Mouse (Mus musculus) heart, embryonic 13.5 days (tissue): Measurements from ENCODE around the gene Sgk1. TPM values are rescaled to one million over a fixed set of nuclear protein-coding genes. Genes with fewer than 3 reads are reported as not detected.
A peak's percentile ranks its signal among the peaks of the same experiment; 100 is the strongest.

Source experiments
- ATAC-seq: fragments of 200-750 bp; cut with Nextera tagmentation; 2 replicates; pipeline ENCODE4 v1.8.0; 2017; ENCODE audit warnings: moderate TSS enrichment; ENCODE audit not compliant: insufficient number of reproducible peaks, low FRiP score, low TSS enrichment; ENCODE audit errors: extremely low read depth
- H3K27ac ChIP-seq: fragments of 300-500 bp; sonication (generic); replicated peaks from 2 replicates; pipeline ENCODE4 v1.5.1; 2015; ENCODE audit warnings: moderate library complexity, mild to moderate bottlenecking, inconsistent platforms
- H3K27me3 ChIP-seq: fragments of 300-500 bp; sonication (generic); replicated peaks from 2 replicates; pipeline ENCODE4 v1.6.1; 2015; ENCODE audit warnings: mild to moderate bottlenecking, inconsistent platforms
- H3K36me3 ChIP-seq: fragments of 300-500 bp; sonication (generic); 2 replicates; pipeline ENCODE4 v1.6.1; 2015; ENCODE audit warnings: mild to moderate bottlenecking, inconsistent platforms
- H3K4me1 ChIP-seq: fragments of 300-500 bp; sonication (generic); 2 replicates; pipeline ENCODE4 v1.6.1; 2015; ENCODE audit warnings: inconsistent platforms
- H3K4me2 ChIP-seq: fragments of 300-500 bp; sonication (generic); 2 replicates; pipeline ENCODE4 v1.6.1; 2015; ENCODE audit warnings: inconsistent platforms, mild to moderate bottlenecking, moderate library complexity
- H3K4me3 ChIP-seq: fragments of 300-500 bp; sonication (generic); 2 replicates; pipeline ENCODE4 v1.5.1; 2015; ENCODE audit warnings: moderate library complexity, mild to moderate bottlenecking, inconsistent platforms
- H3K9ac ChIP-seq: fragments of 300-500 bp; sonication (generic); 2 replicates; pipeline ENCODE4 v1.6.1; 2015; ENCODE audit warnings: inconsistent platforms, mild to moderate bottlenecking, moderate library complexity
- H3K9me3 ChIP-seq: fragments of 300-500 bp; sonication (generic); 2 replicates; pipeline ENCODE4 v1.6.1; 2016; ENCODE audit warnings: inconsistent platforms
- WGBS: fragments of 180-500 bp; shearing (Covaris S2); methylation state at CpG from one replicate; pipeline ENCODE4 v1.1.7; 2015; ENCODE audit warnings: mixed read lengths; 5-methylcytosine and 5-hydroxymethylcytosine counted together
- polyA plus RNA-seq: library from polyadenylated mRNA; unstranded; fragments of >200 nt; fragmentation: Nextera tagmentation; extraction: Ambion mirVana; gene quantifications from 2 replicates; pipeline ENCODE4 v1.2.1, GENCODE M21; 2015

The Sgk1 gene
- polyA plus RNA-seq, 1 experiment from 2014 or later: 24.7 TPM

DNA sequence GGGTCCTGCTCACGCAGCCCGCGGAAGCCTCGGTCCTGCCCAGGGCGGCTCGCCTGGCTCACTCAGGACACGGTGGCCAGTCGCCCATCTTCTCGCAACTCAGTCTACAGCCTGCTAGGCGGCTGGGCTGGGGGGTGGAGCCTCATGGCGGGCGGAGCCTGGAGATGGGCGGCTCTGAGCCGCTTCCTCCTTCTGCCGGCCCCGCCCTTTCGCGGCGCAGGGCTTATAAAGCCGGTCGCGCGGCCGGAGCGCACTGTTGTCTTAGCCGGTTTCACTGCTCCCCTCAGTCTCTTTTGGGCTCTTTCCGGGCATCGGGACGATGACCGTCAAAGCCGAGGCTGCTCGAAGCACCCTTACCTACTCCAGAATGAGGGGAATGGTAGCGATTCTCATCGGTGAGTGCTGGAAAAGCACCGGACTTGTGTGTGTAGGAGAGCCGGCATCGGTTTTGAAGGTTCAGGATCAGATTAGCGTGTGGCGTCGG lies 112.5 kb downstream of the Sgk1 start:
- 6% methylated on average over 40 of the region's 40 CpGs for WGBS
- Histone ChIP-seq H3K4me3 (peak overlapping the region; percentile 83), H3K9ac (peak overlapping the region; percentile 88), H3K27me3 (peaks cover 10% of the 10 kb centered on the region; the same call in 1 of the 2 replicates), H3K36me3 (peaks cover 29% of the 10 kb centered on the region), H3K4me2 (peak overlapping the region; percentile 92), H3K27ac (peak overlapping the region; percentile 95), H3K4me1 (peaks cover 33% of the 10 kb centered on the region), H3K9me3 (no peaks in the 10 kb centered on the region)
- peak; percentile 91 for ATAC-seq

DNA sequence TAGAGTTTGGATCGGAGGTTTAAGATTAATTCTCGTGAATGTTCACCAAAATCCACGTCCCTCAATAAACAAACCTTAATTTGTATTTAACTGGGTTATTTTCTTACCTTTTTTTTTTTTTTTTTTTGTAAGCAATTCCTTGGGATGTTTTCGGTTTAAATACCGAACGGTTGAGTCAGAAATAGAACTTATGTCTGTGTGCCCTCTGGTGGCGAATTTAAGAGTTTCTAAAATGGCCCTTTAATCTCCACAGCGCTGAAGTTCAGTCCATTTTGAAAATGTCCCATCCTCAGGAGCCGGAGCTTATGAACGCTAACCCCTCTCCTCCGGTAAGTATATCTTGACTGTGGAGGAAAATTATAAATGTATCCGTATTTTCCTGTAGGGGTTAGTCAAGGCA lies 113.2 kb downstream of the Sgk1 start:
- 6% methylated on average over 12 of the region's 12 CpGs for WGBS
- Histone ChIP-seq H3K27me3 (peaks cover 10% of the 10 kb centered on the region; the same call in 1 of the 2 replicates), H3K36me3 (peaks cover 29% of the 10 kb centered on the region), H3K4me2 (peak overlapping the region; percentile 92), H3K9ac (peak overlapping the region; percentile 88), H3K27ac (no peak overlapping the region; the same call in 1 of the 2 replicates), H3K9me3 (no peaks in the 10 kb centered on the region), H3K4me1 (peaks cover 36% of the 10 kb centered on the region), H3K4me3 (peak overlapping the region; percentile 83)
- no peak for ATAC-seq

DNA sequence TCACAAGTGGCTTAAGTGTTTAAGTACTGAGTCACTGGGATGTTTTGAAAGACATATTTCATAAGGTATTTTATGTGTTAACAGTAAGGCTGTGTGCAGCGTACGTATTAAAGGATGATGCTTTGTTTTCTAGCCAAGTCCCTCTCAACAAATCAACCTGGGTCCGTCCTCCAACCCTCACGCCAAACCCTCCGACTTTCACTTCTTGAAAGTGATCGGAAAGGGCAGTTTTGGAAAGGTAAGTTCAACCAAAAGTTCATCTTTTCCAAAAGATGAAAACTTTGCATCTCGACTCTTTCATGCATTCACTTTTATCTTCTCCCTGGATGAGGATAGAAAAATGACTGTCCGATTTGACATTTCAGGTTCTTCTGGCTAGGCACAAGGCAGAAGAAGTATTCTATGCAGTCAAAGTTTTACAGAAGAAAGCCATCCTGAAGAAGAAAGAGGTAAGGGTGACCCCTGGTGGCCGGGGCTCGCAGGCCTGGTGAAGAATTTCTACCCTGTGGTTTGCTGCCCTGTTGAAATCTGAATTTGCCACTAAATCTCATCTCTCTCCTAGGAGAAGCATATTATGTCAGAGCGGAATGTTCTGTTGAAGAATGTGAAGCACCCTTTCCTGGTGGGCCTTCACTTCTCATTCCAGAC lies 113.8 kb downstream of the Sgk1 start:
- H3K4me3 ChIP-seq: peak overlapping the region; percentile 83
- no peak for ATAC-seq
- H3K27me3 ChIP-seq: peaks cover 10% of the 10 kb centered on the region; the same call in 1 of the 2 replicates
- peaks cover 39% of the 10 kb centered on the region for H3K4me1 ChIP-seq
- peaks cover 29% of the 10 kb centered on the region for H3K36me3 ChIP-seq
- H3K9me3 ChIP-seq: no peaks in the 10 kb centered on the region
- H3K27ac ChIP-seq: no peak overlapping the region
- peak overlapping the region; percentile 92 for H3K4me2 ChIP-seq
- peak overlapping the region; percentile 68 for H3K9ac ChIP-seq
- 42% methylated on average over 11 of the region's 11 CpGs for WGBS

DNA sequence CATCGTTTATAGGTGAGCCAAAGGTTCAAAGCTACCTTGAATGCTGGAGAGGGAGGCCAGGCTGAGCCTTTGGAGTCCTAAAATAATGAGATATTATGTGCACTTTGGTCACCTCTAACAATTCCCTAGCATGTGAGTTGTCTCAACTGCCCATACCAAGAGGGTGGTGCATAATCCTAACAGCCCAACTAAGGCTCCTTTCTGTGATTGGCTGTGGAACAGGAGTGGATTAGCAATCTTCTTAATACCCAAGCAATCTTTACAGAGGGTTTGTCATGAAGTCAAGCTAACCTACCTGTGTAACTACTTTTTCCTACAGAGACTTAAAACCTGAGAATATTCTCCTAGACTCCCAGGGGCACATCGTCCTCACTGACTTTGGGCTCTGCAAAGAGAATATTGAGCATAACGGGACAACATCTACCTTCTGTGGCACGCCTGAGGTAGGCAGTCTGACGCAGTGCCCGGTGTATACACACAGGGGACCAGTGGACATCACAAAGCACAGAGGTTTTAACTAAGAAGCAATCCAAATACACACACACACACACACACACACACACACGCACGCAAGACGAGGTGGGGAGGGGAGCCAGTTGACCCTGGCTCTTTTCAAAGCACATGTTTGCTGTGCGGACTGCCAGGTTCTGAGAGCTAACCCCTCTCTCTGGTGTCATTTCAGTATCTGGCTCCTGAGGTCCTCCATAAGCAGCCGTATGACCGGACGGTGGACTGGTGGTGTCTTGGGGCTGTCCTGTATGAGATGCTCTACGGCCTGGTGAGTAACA lies 114.9 kb downstream of the Sgk1 start:
- Histone ChIP-seq H3K4me3 (peak overlapping the region; percentile 83), H3K9me3 (no peaks in the 10 kb centered on the region), H3K4me2 (peak overlapping the region; percentile 92), H3K36me3 (peaks cover 29% of the 10 kb centered on the region), H3K27me3 (peaks cover 8% of the 10 kb centered on the region; the same call in 1 of the 2 replicates), H3K27ac (no peak overlapping the region), H3K9ac (peak overlapping the region; percentile 68), H3K4me1 (peaks cover 34% of the 10 kb centered on the region)
- 85% methylated on average over 14 of the region's 14 CpGs for WGBS
- no peak for ATAC-seq

DNA sequence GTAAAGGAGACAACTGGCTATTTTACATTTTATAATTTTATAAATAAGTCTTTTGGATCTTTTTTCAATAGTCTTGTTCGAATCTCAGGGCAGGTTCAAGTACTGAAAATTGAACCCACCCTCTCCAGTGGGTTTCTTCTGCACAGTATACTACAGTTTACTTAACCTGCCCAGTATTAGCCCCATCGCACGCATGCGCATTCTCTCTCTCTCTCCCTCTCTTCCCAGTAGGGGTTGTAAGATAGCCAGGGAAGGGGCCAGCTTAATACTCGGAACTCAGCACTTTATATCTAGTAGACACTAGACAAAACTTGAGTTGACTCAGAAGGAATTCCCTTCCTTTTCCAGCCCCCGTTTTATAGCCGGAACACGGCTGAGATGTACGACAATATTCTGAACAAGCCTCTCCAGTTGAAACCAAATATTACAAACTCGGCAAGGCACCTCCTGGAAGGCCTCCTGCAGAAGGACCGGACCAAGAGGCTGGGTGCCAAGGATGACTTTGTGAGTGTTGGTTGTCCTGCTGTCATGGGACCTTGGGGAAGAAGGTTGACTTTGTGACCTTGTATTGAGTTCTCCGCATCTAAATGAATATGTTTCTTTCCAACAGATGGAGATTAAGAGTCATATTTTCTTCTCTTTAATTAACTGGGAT lies 115.7 kb downstream of the Sgk1 start:
- no peak overlapping the region for H3K27ac ChIP-seq
- H3K9ac ChIP-seq: 0 out of 2 replicates have a peak overlapping the region, but pooled peaks have one; percentile 19
- peak overlapping the region; percentile 83; the same call in 1 of the 2 replicates for H3K4me3 ChIP-seq

DNA sequence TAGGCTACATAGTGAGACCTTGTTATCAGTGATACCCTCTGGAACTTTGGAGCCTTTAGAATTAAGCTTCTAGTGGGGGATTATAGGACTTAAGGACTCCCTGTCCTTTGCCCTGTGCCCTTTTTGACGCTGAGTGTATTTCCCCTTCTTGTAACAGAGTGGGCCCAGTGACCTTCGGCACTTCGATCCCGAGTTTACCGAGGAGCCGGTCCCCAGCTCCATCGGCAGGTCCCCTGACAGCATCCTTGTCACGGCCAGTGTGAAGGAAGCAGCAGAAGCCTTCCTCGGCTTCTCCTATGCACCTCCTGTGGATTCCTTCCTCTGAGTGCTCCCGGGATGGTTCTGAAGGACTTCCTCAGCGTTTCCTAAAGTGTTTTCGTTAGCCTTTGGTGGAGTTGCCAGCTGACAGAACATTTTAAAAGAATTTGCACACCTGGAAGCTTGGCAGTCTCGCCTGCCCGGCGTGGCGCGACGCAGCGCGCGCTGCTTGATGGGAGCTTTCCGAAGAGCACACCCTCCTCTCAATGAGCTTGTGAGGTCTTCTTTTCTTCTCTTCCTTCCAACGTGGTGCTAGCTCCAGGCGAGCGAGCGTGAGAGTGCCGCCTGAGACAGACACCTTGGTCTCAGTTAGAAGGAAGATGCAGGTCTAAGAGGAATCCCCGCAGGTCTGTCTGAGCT lies 116.7 kb downstream of the Sgk1 start:
- 72% methylated on average over 28 of the region's 28 CpGs for WGBS
- peak overlapping the region; percentile 28 for H3K4me3 ChIP-seq
- no peak for ATAC-seq
- peaks cover 29% of the 10 kb centered on the region for H3K36me3 ChIP-seq
- peak overlapping the region; percentile 92 for H3K4me2 ChIP-seq
- peak overlapping the region; percentile 3; the same call in 1 of the 2 replicates for H3K9ac ChIP-seq
- H3K27me3 ChIP-seq: no peaks in the 10 kb centered on the region
- H3K4me1 ChIP-seq: peaks cover 23% of the 10 kb centered on the region; the same call in 1 of the 2 replicates
- no peaks in the 10 kb centered on the region for H3K9me3 ChIP-seq
- H3K27ac ChIP-seq: no peak overlapping the region

More for the DNA sequence above, 115.7 kb downstream of the Sgk1 start:
- 79% methylated on average over 12 of the region's 12 CpGs for WGBS
- no peak for ATAC-seq
- peak overlapping the region; percentile 92 for H3K4me2 ChIP-seq
- 0 out of 2 replicates have a peak, but pooled peaks cover under 1% of the 10 kb centered on the region for H3K27me3 ChIP-seq
- peaks cover 26% of the 10 kb centered on the region for H3K4me1 ChIP-seq
- H3K9me3 ChIP-seq: no peaks in the 10 kb centered on the region
- H3K36me3 ChIP-seq: peaks cover 29% of the 10 kb centered on the region

DNA sequence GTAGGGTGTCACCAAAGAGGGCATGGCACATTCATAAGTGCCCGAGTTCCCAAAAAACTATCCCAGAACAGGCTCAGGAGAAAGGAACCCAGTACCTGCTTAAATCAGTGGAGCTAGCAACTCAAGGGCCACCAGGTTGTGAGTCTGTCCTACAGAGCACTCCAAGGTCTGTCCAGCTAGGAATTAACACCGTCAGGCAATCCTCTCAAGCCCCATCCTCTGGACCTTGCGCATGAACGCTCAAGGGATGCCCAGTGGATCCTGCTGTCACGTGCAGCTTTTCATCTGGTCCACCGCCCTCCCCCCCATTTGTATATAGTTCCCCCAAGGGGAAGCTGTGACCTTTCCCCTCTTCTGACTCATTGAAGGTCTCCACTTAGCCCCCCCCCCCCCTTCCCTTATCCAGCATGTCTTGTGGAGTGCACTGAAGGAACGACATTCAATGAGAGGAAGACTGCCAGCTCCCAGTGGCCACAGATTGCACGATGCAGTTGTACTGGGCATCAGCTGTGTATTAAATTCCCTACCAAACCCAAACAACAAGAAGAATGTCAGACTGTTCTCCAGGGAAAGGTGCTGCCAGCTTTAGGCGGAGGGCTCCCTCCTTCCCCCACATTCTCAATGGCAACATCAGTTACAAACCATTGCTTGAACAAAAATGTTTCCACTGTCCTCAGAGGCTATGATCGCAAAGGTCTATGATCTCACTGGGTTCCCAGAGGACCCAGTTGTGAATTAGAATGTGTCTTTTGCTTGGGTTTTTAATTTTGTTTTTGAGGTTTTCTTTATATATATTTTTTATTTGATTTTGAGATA lies 118.7 kb downstream of the Sgk1 start:
- Histone ChIP-seq H3K4me3 (no peak overlapping the region), H3K9me3 (no peaks in the 10 kb centered on the region), H3K27me3 (no peaks in the 10 kb centered on the region), H3K9ac (no peak overlapping the region), H3K27ac (no peak overlapping the region), H3K4me1 (peaks cover 19% of the 10 kb centered on the region; the same call in 1 of the 2 replicates), H3K4me2 (no peak overlapping the region), H3K36me3 (peaks cover 29% of the 10 kb centered on the region)
- whole genome bisulfite sequencing: 62% methylated on average over 10 of the region's 10 CpGs
- no peak for ATAC-seq

DNA sequence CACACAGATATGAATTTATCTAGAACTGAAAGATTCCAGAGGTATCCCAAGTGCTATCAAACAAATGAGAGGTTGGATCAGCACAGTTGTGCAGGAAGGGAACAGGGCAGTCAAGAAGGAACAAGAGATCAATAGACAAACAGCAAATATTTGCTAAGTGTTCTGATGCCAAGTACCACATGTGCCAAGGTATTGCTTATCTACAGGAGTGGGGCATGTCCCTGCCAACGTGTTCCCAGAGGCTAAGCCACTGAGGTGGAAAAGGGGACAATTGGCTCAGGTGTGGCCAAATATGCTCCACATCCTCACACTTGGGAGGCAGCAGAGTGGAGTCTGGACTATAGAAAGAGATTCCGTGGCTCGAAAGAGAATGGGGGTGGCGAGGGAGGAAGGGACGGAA lies 119.6 kb downstream of the Sgk1 start:
- no peak overlapping the region for H3K9ac ChIP-seq
- H3K27me3 ChIP-seq: no peaks in the 10 kb centered on the region
- no peak overlapping the region for H3K27ac ChIP-seq
- no peak overlapping the region for H3K4me3 ChIP-seq
- no peak overlapping the region for H3K4me2 ChIP-seq
- WGBS: 82% methylated on average over 3 of the region's 5 CpGs
- peaks cover 13% of the 10 kb centered on the region; the same call in 1 of the 2 replicates for H3K4me1 ChIP-seq
- peaks cover 26% of the 10 kb centered on the region for H3K36me3 ChIP-seq
- ATAC-seq: no peak
- H3K9me3 ChIP-seq: no peaks in the 10 kb centered on the region

DNA sequence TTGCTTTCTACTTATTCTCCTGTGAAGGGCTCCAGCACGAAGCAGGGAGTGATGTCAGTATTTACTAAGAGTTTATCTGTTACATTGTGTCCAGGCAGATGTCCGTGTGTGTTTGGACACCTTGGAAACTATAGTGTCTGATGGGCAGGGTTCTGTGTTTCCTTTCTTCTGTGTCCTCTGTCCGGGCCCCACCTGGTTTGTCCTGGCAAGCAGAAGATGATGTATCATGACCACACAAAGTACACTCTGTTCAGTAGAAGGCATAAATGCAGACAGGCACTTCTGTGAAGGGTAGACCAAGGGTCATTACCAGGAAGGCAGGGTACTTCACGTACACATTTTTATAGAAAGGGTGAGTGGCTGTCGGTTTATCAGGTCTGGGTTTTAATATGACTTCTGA lies 122.8 kb downstream of the Sgk1 start:
- ATAC-seq: no peak
- no peaks in the 10 kb centered on the region for H3K27me3 ChIP-seq
- no peak overlapping the region for H3K9ac ChIP-seq
- no peaks in the 10 kb centered on the region for H3K9me3 ChIP-seq
- WGBS: 71% methylated on average over 5 of the region's 5 CpGs
- H3K27ac ChIP-seq: no peak overlapping the region
- H3K4me1 ChIP-seq: 0 out of 2 replicates have a peak, but pooled peaks cover 6% of the 10 kb centered on the region
- H3K4me3 ChIP-seq: no peak overlapping the region
- no peaks in the 10 kb centered on the region for H3K36me3 ChIP-seq
- H3K4me2 ChIP-seq: no peak overlapping the region

DNA sequence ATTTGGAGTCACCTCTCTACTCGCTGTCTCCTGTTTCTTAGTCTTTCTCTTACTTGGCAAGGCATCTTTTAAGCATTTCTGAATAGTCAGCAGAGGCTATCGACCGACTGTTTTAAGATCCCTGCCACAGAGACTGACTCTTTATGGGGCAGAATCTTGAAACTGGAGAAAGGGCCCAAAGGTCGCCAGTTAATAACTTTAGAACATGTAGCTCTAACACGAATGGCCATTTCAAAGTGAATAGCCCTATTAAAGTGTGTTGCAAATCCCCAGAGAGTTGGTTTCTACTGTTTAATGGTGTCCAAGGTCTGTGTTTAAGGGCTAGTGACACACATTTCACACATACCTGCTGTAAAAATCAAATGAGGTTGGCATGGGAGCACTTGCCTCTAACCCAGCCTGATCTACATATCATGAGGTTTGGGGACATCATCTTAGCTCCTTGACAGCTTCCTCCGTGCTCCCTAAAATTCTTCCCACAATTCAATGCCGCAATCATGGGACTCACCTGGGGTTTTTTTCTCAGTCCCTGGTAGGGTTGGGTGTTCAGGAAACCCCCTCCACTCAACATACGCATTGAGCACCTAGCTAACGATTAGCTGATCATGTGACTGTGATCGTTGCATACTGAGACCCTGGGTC lies 125.3 kb downstream of the Sgk1 start:
- no peaks in the 10 kb centered on the region for H3K36me3 ChIP-seq
- no peaks in the 10 kb centered on the region for H3K9me3 ChIP-seq
- no peak overlapping the region for H3K9ac ChIP-seq
- 79% methylated on average over 10 of the region's 10 CpGs for WGBS
- H3K4me2 ChIP-seq: no peak overlapping the region
- H3K4me1 ChIP-seq: no peaks in the 10 kb centered on the region
- H3K27ac ChIP-seq: no peak overlapping the region
- H3K27me3 ChIP-seq: no peaks in the 10 kb centered on the region
- ATAC-seq: no peak
- no peak overlapping the region for H3K4me3 ChIP-seq
